Mouse (Mus musculus) heart, adult 8-10 months (tissue): ENCODE data around the gene Stac2. TPM values are rescaled to one million over a fixed set of nuclear protein-coding genes. Genes with fewer than 3 reads are reported as not detected.

Experiments
- DNase-seq: peaks from one replicate; pipeline ENCODE4 v3.0.0; 2022; ENCODE audit warnings: low spot score
- total RNA-seq, 4 experiments: library from RNA; stranded (reverse); gene quantifications; 2 replicates each; pipeline ENCODE4 v1.2.4; 2022

Gene Stac2
- total RNA-seq, 4 experiments from 2014 or later = 0.16 to 0.23 (median 0.19) TPM

- no peak for DNase-seq
Observed at GRCm38 (mm10) chr11:98050940-98051339, 2.3 kb downstream of the Stac2 start.

- no peak for DNase-seq
Observed at GRCm38 (mm10) chr11:98050520-98050815, 2.8 kb downstream of the Stac2 start.

- no peak for DNase-seq
Observed at GRCm38 (mm10) chr11:98049672-98050519, 3.4 kb downstream of the Stac2 start.

GRCm38 (mm10) chr11:98047745-98048144 lies 5.5 kb downstream of the Stac2 start:
- DNase-seq = no peak

GRCm38 (mm10) chr11:98046466-98046865 lies 6.8 kb downstream of the Stac2 start:
- DNase-seq = no peak

GRCm38 (mm10) chr11:98045596-98045995 lies 7.7 kb downstream of the Stac2 start:
- DNase-seq = no peak

GRCm38 (mm10) chr11:98044074-98044473 lies 9.2 kb downstream of the Stac2 start:
- DNase-seq = no peak

GRCm38 (mm10) chr11:98042741-98043140 lies 10.5 kb downstream of the Stac2 start:
- no peak for DNase-seq

- DNase-seq = no peak
Observed at GRCm38 (mm10) chr11:98040975-98041374, 12.3 kb downstream of the Stac2 start.

- no peak for DNase-seq
Observed at GRCm38 (mm10) chr11:98037871-98038270, 15.4 kb downstream of the Stac2 start.

- DNase-seq = no peak
Observed at GRCm38 (mm10) chr11:98035977-98036377, 17.3 kb downstream of the Stac2 start.

- no peak for DNase-seq
Observed at GRCm38 (mm10) chr11:98034840-98035239, 18.4 kb downstream of the Stac2 start.

- no peak for DNase-seq
Observed at GRCm38 (mm10) chr11:98034061-98034460, 19.2 kb downstream of the Stac2 start.

- DNase-seq = peak; percentile 76
Observed at GRCm38 (mm10) chr11:98031443-98031770, 21.9 kb downstream of the Stac2 start.

GRCm38 (mm10) chr11:98030701-98031442 lies 22.4 kb downstream of the Stac2 start:
- DNase-seq = no peak

- no peak for DNase-seq
Observed at GRCm38 (mm10) chr11:98027785-98028184, 25.5 kb downstream of the Stac2 start.

- DNase-seq = no peak
Observed at GRCm38 (mm10) chr11:98027297-98027688, 26.0 kb downstream of the Stac2 start.

GRCm38 (mm10) chr11:98026570-98027296 lies 26.5 kb downstream of the Stac2 start, which contains the start of gene Rpl19:
Gene Rpl19, plus strand, starts transcription at chr11:98026710.
- DNase-seq = peak; percentile 92

- no peak for DNase-seq
Observed at GRCm38 (mm10) chr11:98026248-98026569, 27.1 kb downstream of the Stac2 start.

GRCm38 (mm10) chr11:98024516-98024915 lies 28.7 kb downstream of the Stac2 start:
- no peak for DNase-seq

- DNase-seq = peak; percentile 39
Observed at GRCm38 (mm10) chr11:98022555-98023371, 30.5 kb downstream of the Stac2 start, which contains the start of gene Cacnb1. Gene Cacnb1, minus strand, starts transcription at chr11:98023034.

- no peak for DNase-seq
Observed at GRCm38 (mm10) chr11:98022253-98022554, 31.1 kb downstream of the Stac2 start.
